Mouse (Mus musculus) B cell, adult 2 months (primary cell): ENCODE measurements around the gene D1Ertd622e.
"Not testable (repeated sequence)": the region's sequence is repeated elsewhere in the genome, so short reads cannot be mapped to it uniquely, and the experiment has no call there.

Experiments used
- DNase-seq, 2 experiments: peaks; one replicate each; pipeline ENCODE4 v3.0.0; 2022

D1Ertd622e gene

GRCm38 (mm10) chr1:97632545-97633256 lies 29.2 kb downstream of the D1Ertd622e start:
- DNase-seq, result no peak

- no peak for DNase-seq
These were observed 29.9 kb downstream of the D1Ertd622e start for GRCm38 (mm10) chr1:97631843-97632470.

DNA sequence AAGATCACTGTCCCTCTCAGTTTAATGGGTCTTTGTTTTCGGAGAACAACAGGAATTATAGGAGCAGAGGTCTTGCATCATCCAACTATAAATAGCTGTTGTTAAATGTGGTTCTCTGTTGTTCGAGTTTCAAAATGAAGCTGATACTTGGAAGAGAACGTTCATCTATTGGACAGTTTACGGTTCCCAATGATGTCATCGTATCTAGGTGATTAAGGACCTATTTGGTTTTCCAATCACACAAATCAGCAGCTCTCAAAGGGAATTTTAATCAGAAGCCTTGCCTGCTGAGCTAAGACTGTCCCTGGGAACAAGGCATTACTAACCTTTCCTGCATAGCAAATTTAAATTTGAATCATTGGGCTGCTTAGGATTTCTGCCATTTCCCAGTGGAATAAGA lies 31.7 kb downstream of the D1Ertd622e start:
- no peak for DNase-seq

DNA sequence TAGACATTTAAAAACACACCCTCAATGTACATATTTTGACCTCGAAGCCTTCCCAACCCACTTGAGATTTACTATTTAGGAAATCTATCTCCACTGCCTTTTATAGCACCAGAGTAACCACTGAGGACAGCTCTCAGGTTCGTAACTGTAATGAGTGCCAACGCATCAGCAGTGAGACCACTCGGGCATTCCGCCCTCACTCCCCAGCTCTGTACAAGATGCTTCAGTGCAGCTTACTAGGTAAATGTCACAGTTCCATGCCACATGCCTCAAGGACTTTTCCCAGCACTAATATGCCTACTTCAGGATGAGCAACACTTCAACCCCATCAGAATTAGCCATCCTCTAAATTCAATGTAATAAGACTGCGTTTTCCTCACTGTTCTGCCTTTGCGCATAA lies 33.0 kb downstream of the D1Ertd622e start:
- DNase-seq, result no peak

- no peak for DNase-seq
These were observed 33.9 kb downstream of the D1Ertd622e start for GRCm38 (mm10) chr1:97628016-97628415.

GRCm38 (mm10) chr1:97625427-97625826 lies 36.4 kb downstream of the D1Ertd622e start:
- DNase-seq, result no peak

- DNase-seq, result no peak
These were observed 37.5 kb downstream of the D1Ertd622e start for GRCm38 (mm10) chr1:97624386-97624785.

GRCm38 (mm10) chr1:97623214-97623856 lies 38.5 kb downstream of the D1Ertd622e start:
- peak; percentile 4 to 16 for DNase-seq

DNA sequence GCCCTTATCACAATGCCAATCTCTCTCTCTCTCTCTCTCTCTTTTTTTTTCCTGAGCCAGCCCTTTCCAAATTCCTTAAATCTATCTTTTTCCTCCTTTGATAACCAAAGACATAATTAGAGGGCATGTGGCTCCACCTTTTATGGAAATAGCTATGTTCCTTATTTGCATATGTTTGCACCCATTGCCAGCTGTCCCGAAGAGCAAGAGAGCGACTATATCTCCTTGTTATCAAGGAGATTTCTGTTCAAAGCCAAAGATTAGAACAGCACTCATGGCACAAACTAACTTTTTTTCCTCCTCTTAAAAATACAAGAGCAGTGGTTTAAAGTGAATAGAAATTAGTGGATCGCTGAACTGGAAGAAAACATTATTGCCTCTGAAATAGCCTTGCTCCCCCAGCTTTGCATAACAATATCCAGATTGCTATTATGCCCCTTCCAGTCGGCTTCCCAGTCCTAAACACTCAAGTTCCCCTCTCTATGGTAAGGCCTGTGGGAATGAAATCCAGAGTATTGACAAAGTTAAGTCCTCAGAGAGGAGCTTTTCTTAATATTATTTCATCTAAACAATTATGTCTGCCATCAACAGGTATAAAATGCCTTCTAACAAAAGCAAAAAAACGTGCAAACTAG lies 39.2 kb downstream of the D1Ertd622e start:
- no peak for DNase-seq

DNA sequence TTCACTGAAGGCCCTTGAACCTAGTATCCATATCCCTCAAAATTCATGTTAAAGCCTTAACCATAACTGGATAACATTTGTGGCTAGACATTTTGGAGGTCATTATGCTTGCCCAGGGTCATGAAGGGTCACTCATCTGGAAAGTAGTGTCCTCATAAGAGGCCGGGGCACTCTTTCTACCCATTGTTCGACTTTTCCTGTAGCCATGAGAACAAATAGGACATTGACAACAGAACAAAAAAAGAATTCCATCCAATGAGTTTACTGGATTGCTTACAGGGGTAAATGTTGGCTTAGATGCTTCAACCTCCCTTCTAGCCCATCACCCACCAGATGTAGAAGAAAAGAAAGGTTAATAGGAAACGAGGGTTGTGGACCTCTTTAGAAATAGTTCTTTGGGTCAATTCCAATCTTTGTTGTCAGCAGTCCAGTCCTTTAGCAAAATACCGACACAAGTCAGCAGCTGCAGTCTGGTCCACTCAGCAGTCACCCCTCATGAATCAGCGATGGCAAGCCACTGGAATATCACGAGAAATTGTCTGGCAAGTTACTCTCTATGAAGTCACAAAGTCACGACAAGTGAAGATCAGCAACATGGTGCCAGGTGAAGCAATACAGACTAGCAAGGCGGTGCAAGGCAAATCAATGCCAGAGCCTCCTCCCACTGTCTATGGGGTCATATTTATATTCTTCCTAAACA lies 42.1 kb downstream of the D1Ertd622e start:
- no peak for DNase-seq

GRCm38 (mm10) chr1:97615525-97615924 lies 46.3 kb downstream of the D1Ertd622e start:
- DNase-seq, result no peak

DNA sequence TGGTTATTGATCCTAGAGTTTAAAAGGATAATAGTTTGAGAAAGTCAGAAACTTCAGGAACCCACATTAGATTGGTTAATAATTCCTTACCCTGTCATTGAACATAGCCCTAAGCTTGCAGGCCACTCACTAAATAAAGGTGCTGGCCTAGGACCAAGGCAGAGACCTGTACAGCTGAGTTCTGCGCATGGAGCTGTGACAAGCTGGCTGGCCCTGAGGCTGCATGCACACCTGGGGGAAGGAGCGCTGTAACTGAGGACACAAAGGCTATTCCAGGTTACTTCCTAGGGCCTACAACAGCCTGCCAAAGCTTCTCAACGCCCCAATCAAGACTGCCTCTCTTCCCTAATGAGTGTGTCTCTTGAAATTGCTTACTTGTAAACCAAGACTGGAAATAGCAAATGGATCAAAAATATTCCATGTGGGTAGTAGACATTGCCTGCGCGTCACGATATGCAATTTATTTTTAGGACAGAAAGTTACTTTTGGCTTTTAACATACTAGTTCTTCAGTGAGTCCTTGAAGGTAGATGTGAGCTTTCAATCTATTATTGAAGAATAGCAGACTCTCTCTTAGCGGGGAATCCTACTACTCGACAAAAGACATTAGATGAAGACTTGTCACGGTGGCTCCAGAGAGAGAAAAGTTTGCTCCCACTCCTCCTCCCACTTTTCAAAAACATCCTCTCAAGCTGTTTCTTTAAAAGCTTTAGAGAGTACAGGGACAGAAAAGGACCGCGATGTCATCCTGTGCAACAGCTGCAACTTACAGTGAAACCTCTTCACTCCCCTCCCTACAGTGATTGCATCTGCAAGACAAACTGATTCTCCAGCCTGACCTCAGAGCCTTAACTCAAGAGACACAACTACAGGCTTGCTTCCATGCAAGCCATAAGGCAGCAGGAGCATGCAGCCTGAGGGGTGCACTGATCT lies 47.1 kb downstream of the D1Ertd622e start:
- no peak for DNase-seq

- DNase-seq, result no peak
These were observed 50.1 kb downstream of the D1Ertd622e start for GRCm38 (mm10) chr1:97611747-97612146.

DNA sequence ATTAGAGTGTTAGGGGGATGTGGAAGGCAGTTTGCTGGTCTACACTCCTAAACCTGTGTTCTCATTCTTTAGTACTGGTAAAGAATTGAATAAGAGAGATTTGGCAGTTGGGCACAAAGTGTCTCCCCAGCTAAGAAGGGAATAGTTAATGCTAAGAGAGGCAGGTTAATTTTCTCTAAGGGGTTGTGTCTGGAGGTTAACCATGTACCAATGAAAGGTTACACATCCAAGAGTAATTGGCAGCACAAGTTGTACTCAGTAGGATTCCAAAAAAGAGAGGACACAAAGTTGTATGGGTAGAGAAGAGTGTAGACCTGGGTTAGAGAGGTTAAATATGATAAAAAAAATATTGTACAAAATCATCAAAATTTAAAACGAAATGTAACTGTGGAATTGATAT lies 58.5 kb downstream of the D1Ertd622e start:
- no peak for DNase-seq

DNA sequence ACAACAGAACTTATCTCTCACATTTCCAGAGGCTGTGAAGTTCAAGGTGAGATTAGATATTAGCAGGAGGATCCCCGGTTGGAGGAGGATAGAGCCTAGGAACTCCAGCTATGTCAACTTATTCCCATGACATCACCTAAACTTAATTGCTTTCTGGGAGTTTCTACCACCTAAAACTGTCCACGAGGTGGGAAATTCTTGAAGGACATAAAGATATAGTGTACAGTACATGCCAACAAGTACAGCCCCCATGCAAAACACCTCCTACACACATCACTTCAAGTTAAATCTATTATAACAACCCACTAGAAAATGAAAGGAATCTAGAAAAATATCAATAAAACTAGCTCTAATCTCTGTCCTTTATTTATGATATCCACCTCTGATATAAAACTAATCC lies 61.5 kb downstream of the D1Ertd622e start:
- no peak for DNase-seq

- DNase-seq, result no peak
These were observed 62.8 kb downstream of the D1Ertd622e start for GRCm38 (mm10) chr1:97599101-97599500.

- DNase-seq, result no peak
These were observed 73.3 kb downstream of the D1Ertd622e start for GRCm38 (mm10) chr1:97588561-97588960.

DNA sequence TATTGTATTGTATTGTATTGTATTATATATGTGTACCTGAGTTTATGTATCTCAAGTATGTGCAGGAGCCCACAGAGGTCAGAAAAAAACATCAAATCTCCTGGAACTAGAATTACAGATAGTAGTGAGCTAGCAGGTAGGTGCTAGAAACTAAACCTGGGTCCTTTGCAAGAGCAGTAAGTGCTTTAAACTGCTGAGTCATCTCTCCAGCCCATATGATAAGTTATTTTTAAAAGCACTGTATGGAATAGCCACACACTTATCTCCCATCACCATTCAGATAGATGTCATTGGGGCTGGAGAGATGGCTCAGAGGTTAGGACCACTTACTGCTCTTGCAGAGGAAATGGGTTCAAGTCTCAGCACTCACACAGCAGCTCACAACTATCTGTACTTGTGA lies 76.8 kb downstream of the D1Ertd622e start:
- no peak for DNase-seq

DNA sequence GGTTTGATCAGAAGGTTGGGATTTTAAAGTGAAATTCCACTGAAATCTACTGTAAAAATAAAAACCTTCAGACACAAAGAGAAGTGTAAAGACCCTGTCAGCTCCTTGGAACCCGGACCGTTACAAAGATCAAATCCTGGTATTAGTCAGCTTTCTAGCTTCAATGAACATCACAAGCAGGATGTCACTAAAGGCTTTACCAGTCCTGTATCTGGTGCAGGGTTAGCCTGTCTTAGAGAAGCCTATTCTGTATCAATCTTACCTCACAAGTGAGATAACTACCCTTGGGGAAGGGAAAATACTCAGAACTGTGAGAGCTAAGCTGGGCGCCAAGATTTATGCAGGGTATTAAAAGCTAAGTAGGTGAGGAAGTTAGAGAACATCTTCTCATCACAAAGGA lies 77.7 kb downstream of the D1Ertd622e start:
- DNase-seq, result no peak

DNA sequence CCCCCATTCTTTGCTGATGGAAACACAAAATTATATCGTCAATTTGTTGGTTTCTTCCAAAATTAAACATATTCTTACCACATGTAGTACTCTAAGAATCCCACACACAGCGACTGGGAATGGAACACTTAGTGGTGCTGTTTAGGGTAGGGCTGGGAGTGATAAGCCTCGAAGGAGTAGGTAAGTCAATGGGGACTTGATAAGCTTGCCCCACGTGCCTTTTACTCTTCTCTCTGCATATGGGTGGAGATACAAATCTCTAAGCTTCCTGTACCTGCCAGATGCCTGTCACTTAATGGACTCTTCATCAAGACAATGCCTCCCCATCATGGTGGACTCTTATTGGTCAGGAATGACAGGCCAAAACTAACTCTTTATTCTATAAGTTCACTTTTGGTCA lies 78.8 kb downstream of the D1Ertd622e start:
- no peak for DNase-seq

- DNase-seq, result not testable (repeated sequence)
These were observed 81.2 kb downstream of the D1Ertd622e start for GRCm38 (mm10) chr1:97580680-97581079.

DNA sequence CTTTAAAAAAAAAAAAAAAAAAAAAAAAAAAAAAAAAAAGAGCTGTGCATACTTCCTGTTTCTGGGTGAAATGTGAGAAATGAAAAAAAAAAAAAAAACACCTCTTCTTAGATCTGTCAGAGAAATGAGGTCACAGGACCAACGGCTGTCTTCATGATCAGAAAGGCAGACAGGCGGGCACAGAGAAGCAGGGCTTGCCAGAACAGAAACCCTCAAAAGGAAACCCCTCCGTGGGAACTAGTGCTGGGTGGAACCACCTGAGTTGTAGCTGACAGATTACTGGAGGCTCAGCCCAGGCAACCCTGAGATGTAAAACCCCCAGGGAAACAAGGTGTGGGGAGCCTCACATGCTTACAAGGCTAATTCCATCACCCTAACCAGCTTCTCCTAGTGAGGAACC lies 81.6 kb downstream of the D1Ertd622e start:
- DNase-seq, result peak; percentile 71 to 78
